Mouse (Mus musculus) mouse embryonic stem cell (cell line): ENCODE results near the gene Pafah1b2.

Experiments
- in situ Hi-C, 2 experiments: fragments of 300-500 bp; cut with MboI; formaldehyde crosslinking; loops; 1 replicate in 1 of 2; 3 replicates in 1 of 2; pipeline ENCODE4 v1.14.3; 2019 to 2020; ENCODE audit warnings: low sequenced_read_pairs in 2 of 2, low pct_unique_long_range_greater_than_20kb in 1 of 2, mixed read lengths in 1 of 2; ENCODE audit not compliant: unreplicated experiment in 1 of 2

Pafah1b2 gene

DNA sequence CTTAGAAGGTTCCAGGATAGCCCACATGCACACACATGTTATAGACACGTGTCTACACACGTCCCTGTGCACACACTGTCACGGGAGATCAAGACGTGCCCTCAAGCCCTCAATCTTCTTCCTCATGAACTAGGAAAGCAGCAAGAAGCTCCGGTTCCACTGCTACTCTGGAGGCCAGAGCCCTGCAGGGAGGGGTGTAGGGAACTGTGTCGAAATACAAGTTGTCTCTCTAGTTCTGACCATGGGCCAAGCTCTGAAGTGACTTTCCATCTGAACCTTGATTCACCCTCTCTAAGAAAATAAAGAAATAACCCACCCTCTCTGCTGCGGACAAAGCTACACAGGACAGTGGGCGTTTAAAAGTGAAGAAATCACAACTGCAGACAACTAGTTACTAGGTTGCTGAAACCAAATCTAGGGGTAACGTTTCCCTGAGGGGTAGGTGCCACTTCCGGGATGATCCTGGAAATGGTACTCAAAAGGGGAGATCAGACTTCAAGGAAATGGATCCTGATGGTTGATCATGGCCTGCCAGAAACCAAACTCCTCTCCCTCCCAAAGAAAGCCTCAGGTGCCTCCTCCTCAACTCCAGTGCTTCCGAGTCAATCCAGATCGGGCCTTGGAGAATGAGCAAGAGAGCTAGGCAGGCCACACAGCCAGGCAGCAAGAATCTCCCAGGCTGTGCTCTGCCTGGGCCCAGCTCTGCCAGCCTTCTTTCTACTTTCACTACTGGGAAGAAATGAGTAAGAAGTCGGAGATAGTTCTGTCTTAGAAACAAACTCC lies 58.8 kb downstream of the Pafah1b2 start:
- in situ Hi-C loops: no loop called here

DNA sequence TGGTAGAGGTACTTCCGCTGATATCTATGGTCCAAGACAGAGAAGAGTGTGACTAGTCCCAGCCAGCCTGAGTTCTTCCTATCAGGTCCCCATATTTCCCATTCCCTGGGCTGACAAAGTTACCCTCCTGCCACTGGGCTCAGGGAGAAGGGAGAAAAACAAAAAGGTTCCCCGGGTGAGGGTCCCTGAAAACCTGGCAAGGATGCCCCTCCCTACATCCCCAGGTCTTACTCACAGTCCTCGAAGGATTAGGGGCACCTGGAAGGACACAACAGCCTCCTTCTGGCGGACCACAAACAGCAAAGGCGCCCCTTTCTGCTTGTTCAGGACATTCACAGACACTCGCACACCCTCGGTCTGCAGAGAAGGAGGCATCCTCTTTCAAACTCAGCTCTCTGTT lies 59.6 kb downstream of the Pafah1b2 start:
- in situ Hi-C loops: no loop called here

GRCm38 (mm10) chr9:45952057-45952456 lies 60.4 kb downstream of the Pafah1b2 start:
- in situ Hi-C loops: no loop called here

DNA sequence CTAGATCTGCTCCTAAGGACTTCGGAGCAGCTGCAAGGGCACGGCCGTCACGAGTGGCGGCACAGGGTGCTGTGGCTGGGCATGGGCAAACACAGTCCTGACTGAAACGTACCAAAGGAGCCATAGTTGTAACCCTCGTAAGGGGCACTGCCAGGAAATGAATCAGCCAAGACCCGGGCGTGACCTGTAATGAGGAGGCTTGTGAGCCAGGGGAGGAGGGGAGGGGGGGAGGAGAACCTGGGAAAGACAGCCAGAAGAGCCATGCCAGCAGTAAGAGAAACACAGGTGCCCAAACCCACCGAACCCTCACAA lies 65.7 kb downstream of the Pafah1b2 start:
- in situ Hi-C loops: no loop called here

GRCm38 (mm10) chr9:45946182-45946871 lies 66.2 kb downstream of the Pafah1b2 start:
- in situ Hi-C loops: no loop called here

DNA sequence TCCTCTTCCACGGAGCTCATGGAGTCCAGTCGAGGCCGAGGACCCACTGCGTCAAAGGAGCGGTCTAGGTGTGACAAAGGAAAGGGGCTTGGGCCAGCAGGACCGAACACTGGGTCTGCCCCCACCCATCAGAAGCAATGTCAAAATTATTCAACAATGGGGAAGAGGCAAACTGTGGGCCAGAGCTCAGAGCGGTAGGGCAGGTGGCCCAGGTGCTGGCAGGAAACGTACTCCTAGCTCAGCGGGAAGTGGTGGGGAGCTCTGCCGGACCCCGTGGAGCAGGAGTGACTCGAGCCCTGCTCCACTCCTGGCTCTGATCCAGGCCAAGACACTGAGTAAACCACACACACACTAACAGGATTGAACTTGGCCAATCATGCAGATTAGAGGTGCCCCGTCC lies 66.8 kb downstream of the Pafah1b2 start:
- in situ Hi-C loops: no loop called here

- in situ Hi-C loops: no loop called here
These were observed 67.7 kb downstream of the Pafah1b2 start for GRCm38 (mm10) chr9:45944506-45945400.

DNA sequence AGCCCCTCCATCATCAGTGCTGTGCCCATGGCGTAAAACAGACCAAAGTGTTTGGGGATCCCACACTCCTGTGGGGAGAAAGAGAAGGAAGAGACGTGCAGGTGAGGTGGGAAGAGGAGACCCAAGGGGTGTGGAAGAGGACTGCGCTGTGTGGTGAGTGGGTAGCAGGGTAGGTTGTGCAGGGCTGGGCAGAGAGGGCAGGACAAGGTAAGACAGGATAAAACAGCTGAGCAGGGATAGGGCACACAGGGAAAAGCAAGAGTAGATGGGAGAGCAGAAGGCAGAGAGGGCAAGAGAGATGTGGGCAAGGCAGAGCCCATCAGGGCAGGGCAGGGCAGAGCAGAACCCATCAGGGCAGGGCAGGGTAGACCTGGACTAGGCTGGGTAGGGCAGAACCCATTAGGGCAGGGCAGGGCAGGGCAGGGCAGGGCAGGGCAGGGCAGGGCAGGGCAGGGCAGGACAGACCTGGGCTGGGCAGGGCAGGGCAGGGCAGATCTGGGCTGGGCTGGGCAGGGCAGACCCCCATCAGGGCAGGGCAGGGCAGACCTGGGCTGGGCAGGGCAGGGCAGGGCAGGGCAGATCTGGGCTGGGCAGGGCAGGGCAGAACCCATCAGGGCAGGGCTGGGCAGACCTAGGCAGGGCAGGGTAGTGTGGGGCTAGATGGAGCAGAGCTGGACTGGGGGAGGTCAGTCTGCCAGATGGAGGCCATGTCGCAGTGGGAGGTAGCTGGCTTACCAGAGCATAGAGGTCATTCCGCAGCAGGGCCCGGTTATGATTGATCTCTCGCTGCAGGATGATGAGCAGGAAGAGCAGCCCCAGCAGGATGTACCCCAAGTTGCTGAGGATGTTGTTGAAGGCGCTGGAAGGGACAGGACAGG lies 68.6 kb downstream of the Pafah1b2 start:
- in situ Hi-C loops: no loop called here

DNA sequence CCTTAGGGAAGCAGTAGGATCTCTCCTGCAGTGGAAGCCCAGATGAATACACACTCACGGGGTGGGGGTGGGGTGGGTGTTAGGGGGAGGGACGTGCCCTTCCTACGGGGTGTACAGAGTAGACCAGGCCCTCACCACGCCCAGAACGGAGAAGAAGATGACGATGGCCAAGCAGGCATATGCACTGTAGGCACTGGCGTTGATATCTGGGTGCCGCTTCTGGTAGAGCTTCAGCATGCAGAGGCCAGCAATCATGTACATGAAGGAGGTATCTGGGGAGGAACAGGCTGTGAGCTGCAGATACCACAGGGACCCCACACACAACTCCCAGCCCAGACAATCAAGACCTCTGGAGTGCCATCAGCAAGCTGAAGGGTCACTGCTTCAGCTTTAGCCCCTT lies 69.6 kb downstream of the Pafah1b2 start:
- in situ Hi-C loops: no loop called here

DNA sequence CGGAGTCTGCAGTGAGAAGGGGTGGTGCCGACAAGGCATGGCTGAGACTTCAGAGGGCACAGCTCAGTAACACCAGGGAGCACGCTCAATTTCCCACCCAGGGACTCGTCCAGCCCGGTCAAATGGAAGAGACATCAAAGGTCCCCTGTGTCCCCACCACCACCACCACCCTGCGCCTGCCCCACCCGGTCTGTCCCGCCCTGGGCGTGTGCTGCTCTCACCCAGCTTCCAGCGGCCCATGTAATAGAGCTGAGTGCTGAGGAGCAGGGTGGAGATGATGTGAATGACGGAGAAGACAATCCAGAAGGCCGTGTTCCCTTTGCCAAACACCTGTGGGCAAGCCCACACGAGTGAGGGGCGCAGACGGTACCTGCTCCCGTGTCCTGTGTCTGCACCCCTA lies 70.0 kb downstream of the Pafah1b2 start:
- in situ Hi-C loops: no loop called here

- in situ Hi-C loops: no loop called here
These were observed 71.1 kb downstream of the Pafah1b2 start for GRCm38 (mm10) chr9:45941329-45941888.

GRCm38 (mm10) chr9:45939794-45940193 lies 72.7 kb downstream of the Pafah1b2 start:
- in situ Hi-C loops: no loop called here

GRCm38 (mm10) chr9:45938952-45939637 lies 73.4 kb downstream of the Pafah1b2 start:
- in situ Hi-C loops: no loop called here

DNA sequence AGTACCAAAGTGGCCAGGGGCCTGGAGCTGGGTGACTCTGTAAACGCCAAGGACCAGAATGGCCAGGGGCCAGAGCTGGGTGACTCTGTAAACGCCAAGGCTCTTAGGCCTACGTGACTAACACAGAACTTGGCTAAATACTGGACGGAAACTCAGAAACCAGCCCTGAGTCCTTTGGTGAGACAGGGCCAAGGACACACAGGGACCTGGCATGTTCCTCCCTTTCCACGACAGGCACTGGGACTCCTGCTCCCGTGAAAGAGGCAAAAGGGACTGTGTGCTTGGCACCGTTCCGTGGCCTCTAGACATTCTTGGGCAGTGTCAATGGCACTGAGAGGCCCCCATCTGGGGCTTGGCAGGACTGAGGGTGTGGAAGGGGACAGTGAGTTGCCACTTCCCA lies 74.4 kb downstream of the Pafah1b2 start:
- in situ Hi-C loops: no loop called here

DNA sequence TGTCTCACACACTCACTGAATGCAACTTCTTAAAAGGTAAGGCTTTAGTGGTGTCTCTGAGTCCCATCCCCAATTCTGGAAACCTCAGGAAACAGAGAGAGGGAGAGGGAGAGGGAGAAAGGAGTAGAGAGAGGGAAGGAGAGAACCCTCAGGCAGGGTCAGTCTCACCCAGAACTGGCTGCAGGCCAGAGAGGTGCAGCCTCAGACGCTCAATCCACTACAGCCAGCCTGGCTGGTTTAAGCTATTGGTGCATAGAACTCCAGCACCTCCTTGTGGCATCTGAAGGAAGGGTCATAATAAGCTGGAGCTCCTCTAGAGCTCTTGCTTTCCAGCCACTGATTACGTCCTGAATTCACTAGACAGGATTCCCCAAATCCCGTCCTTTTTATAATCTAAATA lies 75.6 kb downstream of the Pafah1b2 start:
- in situ Hi-C loops: no loop called here

GRCm38 (mm10) chr9:45935628-45936210 lies 76.8 kb downstream of the Pafah1b2 start, which contains the start of gene Tagln:
TSS of gene Tagln (minus strand) at chr9:45936058.
- in situ Hi-C loops: no loop called here
